Mouse (Mus musculus) urinary bladder, adult 2 months (tissue): ENCODE data around the gene Phb. TPM values are rescaled to one million over a fixed set of nuclear protein-coding genes. Genes with fewer than 3 reads are reported as not detected.

Experiments used
- DNase-seq: peaks from one replicate; pipeline ENCODE4 v3.0.0; 2022; ENCODE audit warnings: low spot score
- polyA plus RNA-seq: library from polyadenylated mRNA; depleted of rRNA; stranded (reverse); fragments of >200 nt; gene quantifications from 2 replicates; pipeline ENCODE4 v1.2.3, GENCODE M21; 2012; rRNA removed

Phb gene
- 160 and 185 TPM in 2 replicates for polyA plus RNA-seq

DNA sequence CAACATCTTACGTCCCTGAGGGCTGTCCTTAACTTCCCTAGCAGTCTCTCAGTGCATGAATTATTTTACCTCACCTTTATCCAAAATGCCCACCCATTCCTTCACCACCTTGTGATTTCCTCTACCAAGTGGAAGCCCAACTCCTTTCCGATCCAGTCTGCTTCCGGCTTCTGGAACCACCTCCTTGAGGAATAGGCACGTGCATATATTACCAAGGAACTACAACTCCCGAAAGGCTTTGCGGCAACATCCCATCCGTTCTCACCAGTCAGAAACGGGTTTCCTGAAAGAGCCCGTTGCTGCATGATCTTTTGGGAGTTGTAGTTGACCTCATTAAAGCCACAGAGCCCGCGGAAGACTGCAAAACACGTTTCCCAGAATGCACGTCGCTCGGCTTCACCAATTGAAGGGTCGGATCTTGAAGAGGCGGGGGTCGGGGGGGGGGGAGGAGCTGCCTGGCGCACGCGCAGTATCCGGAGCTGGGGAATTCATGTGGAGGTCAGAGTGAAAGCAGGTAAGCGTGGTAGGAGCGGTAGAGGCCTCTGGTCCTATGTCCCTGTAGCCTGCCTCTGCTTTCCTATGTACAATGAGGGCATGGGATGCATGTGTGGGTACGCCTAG, at the start of gene Phb:
Gene Phb (plus strand): TSS at position 429 of the 621 bp plus-strand sequence.
- DNase-seq, result peak; percentile 60

DNA sequence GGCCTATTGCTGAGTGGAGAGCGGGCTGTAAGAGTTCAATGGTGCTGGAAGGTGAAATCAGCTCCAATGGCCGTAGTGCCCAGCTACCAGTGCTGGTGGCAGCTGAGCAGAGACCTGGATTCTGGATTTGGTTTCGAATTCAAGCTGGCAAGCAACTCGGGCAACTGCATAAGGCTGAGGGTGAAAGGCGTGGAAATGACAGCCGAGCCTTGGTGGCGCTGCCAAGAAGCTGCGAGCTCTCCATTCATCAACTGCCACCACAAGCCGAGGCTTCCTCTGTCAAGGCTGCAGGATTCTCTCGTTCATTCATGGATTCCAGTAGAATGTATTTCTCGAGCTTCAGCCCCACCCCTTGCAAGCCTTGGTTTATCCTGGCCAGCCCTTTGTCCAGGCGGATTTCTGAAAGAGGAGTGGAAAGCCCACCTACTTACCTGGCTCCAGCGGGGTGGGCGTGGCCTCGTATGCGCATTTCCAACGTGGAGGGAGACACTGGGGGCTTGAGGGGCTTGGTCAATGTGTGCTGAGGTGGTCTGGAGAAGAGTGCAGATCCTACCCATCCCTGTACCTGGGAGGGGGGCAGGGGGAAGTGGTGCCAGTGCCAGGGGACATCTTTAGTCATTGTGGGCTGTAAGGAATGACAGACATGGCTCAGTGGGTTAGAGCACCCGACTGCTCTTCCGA, 48.8 kb upstream of the Phb start:
- DNase-seq, result no peak

- no peak for DNase-seq
Measured at GRCm38 (mm10) chr11:95619081-95619480, 47.7 kb upstream of the Phb start.

GRCm38 (mm10) chr11:95619886-95620444, 46.8 kb upstream of the Phb start:
- DNase-seq, result no peak

GRCm38 (mm10) chr11:95621010-95621409, 45.7 kb upstream of the Phb start:
- no peak for DNase-seq

GRCm38 (mm10) chr11:95621541-95622130, 45.1 kb upstream of the Phb start:
- DNase-seq, result no peak

DNA sequence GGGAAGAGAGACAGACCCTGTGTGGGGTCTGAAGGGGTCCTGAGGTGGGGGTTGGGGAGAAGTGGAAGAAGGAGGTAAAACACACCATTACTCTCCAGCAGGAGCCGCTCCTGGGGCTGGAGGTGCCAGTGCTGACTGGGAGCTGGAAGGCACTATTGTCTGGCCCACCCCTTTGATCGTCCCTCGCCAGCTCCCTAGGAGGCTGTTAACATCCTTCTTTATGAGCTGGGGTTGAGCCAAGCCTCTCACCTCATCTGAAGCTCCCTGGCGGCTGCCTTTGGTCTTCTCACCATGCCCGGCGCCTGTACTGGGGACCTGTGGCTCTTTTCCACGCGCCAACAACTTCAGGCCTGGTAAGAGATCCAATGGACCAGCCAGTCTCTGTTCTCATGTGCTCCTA, 44.3 kb upstream of the Phb start:
- DNase-seq, result no peak

DNA sequence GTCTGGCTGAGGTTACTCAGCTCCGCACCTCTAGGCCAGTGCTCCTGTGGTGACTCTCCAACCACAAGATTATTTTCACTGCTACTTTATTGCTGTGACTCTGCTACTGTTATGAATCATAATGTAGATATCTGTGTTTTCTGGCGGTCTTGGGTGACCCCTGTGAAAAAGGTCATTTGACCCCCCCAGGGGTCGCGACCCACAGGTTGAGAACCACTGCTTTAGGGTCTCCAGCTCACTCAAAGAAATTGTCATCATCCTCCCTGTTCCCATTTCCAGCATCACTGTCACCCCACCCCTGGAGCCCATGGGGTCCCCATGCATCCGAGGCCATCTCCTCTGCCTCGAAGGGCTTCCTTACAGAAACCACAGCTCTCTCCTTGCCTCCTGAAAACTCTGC, 36.2 kb upstream of the Phb start:
- DNase-seq, result no peak

DNA sequence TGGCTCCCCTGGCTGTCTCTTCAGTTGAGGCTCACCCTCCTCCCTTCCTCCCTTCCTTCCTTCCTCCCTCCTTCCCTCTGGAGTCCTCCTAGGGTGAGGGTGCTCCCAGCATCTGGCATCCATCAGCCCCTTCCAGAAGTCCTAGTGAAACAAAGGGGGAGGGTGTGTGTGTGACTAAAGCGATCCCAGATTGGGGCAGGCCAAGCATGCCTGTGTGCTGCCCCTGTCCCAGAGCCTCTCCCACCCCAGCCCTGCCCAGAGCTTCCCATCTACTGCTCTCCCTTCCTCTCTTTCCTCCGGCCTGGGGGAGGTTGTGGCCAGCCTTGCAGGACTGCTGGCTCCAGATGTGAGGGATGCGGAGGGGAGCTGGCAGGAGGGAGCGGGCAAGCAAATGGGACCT, 35.5 kb upstream of the Phb start:
- DNase-seq, result no peak

GRCm38 (mm10) chr11:95632474-95632873, 34.3 kb upstream of the Phb start:
- DNase-seq, result no peak

DNA sequence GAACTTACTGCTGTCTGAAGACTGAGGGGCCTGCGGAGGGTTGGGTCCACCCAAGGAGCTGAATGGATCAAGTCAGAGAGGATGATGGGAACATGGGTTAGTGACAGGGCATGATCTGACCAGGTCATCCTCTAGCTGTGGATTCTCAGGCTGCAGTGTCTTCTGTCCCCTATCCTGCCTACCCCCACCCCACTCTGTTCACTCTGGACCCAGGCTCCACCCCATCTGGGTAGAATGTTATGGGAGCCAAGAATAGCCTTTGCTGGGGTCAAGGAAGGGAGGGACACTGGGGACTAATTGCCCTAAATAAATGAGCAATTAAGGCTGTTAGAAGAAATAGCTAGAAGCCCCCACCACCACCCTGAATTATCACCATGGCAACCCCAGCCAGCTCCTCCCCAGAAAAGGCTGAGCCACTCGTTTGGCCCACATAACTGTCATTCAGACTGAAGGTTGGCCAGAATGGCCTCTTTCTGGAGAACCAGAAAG, 33.2 kb upstream of the Phb start:
- no peak for DNase-seq

DNA sequence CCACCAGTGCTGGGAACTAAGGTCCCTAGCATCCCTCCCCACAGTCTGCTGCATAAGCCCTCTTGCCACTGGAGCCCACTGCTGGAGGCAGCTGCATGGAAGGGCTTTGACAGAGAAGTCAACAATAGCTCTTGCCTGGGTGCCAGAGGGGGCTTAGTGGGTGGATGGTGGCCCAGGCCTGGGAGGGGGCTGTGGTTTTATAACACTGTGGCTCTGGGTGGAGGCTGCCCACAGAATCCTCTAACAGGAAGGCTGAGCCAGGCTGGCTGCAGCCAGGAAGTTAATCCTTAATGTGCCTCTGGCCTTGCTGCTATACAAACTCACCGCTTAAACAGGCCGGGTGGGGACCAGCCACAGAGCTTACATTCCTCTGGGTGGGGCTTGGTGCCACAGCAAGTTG, 31.7 kb upstream of the Phb start:
- DNase-seq, result no peak

GRCm38 (mm10) chr11:95640751-95641150, 26.0 kb upstream of the Phb start:
- DNase-seq, result no peak

- no peak for DNase-seq
Measured at GRCm38 (mm10) chr11:95642534-95643280, 24.1 kb upstream of the Phb start.

DNA sequence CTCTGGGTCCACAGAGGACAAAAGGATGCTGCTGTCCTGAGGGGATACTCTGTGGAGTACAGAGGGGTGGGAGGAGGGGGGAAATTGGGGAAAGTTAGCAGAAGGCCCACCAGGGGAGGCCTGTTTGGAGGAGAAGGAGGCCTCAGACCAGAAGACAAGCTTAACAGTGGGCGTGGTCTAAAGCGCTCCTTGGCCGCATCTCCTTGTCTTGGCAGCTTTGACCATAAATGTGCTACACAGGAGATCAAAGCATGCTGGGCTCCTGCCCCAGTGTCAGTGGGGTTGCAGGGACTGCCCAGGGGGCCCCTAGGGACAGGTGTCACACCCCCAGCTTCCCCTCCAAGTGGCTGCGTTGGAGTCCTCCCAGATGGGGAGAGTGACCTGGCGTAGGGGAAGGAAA, 22.9 kb upstream of the Phb start:
- DNase-seq, result no peak

DNA sequence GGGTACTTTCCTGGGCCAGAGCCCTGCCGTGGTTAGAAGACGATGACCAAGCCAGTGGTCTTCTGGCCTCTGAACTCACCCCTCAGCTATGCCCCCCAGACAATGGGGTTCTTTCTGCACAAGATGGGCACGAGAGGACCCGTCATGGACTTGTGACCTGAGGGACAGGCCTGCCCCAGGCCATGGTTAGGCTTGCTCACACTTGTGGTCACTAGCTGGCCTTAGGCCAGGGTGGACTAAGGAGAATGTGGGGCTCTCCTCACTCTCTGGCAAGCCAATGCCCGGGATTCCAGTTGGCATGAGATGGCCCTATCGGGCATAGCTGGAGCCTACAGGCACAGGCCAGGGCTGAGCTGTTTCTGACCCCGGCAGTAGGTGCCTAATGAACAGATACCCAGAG, 22.4 kb upstream of the Phb start:
- no peak for DNase-seq

GRCm38 (mm10) chr11:95645397-95646153, 21.2 kb upstream of the Phb start:
- no peak for DNase-seq

GRCm38 (mm10) chr11:95646154-95646490, 20.6 kb upstream of the Phb start:
- DNase-seq, result no peak

GRCm38 (mm10) chr11:95647791-95648190, 19.0 kb upstream of the Phb start:
- no peak for DNase-seq

- peak; percentile 49 for DNase-seq
Measured at GRCm38 (mm10) chr11:95648827-95649226, 17.9 kb upstream of the Phb start.

GRCm38 (mm10) chr11:95649560-95649959, 17.2 kb upstream of the Phb start:
- no peak for DNase-seq

DNA sequence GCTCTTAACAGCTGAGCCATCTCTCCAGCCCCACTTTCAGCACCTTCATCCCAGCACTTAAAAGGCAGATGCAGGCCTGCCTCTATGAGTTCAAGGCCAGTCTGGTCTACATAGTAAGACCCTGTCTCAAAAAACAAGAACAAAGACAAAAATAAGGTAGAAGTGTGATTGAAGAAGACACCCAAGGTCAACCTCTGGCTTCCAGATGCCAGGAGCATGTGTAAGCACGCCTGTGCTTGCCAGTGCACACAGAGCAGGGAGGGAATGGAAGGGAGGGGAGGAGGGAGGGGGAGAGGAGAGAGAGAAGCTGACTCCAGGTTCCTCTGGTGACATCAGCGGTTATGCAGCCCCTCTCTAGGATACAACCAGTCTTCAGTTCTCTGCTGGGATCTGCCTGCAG, 16.8 kb upstream of the Phb start:
- DNase-seq, result no peak
